ENCODE assay signal across 19 mouse cellular contexts in the genomic region with DNA sequence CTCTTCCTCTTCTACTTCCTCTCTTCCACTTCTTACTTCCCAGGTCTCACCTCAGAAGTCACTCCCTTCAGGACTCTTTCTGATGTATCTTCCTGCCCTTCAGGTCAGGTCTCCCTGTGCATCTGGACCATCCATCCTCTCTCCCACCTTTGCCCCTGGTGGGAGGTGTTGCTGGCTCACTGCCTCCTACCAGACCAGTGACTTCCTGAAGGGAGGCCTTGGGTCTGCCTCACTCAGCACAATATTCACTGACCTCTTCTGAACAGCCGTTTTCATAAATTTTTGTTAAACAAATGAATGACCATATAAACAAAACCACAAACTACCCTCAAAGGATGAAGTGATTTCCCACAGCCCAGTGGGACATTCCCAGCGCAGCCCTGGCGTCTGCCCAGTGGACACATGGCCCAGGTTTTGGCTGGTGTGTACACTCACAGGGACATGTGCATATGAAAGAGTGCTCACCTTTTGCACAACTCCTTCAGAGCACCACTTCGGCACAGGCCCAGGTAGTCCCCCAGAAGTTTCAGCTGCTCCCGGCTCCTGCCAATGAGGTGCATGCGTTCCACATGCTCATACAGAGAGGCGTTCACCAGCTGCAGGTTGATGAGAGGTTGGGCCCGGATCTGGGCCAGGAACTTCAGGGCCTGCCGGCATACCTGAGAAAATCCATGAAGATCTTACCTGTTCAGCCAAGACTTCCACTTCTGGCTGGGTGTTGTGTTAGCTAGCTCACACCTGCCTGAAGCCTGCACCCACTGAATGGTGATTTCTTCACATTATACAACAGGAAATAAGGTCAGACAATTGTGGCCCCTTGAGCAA. TPM values are rescaled to one million over a fixed set of nuclear protein-coding genes. Genes with fewer than 3 reads are reported as not detected.
DNase-seq lines count a peak whose midpoint lies in the region; ATAC-seq and TF ChIP-seq lines count a peak whose summit lies in the region.
"Had no signal": no experiment of that assay in that cellular context is flagged by ENCODE, and none has a peak within 500 bp of the region (broad histone marks: within the 10 kb centered on the region; RNA-seq: fewer than 3 reads in every experiment).

No protein-coding gene starts in this region.

- H3K4me2 ChIP-seq in heart, embryonic 11.5 days: no peak overlapping the region
- no peak overlapping the region for H3K4me2 ChIP-seq in kidney, embryonic 15.5 days
- H3K4me2 ChIP-seq in lung, postnatal 0 days (replicated peaks; ENCODE audit: low read depth, low read length): no peak overlapping the region
- H3K4me2 ChIP-seq: embryonic facial prominence, embryonic 12.5 days; midbrain, embryonic 12.5 days had no signal

- no peak overlapping the region for H3K9ac ChIP-seq in heart, embryonic 11.5 days (ENCODE audit: low read depth, low read length)
- no peak overlapping the region for H3K9ac ChIP-seq in kidney, embryonic 15.5 days
- H3K9ac ChIP-seq in lung, postnatal 0 days (replicated peaks; ENCODE audit: low read depth): no peak overlapping the region
- H3K9ac ChIP-seq: embryonic facial prominence, embryonic 12.5 days; liver, postnatal 0 days; midbrain, embryonic 12.5 days had no signal

- H3K4me3 ChIP-seq in heart, embryonic 10.5 days: no peak overlapping the region
- H3K4me3 ChIP-seq in heart, embryonic 11.5 days (ENCODE audit: low read depth, low read length): no peak overlapping the region
- no peak overlapping the region for H3K4me3 ChIP-seq in kidney, embryonic 15.5 days (replicated peaks)
- no peak overlapping the region for H3K4me3 ChIP-seq in lung, postnatal 0 days (ENCODE audit: low read depth, low read length)
- H3K4me3 ChIP-seq: embryonic facial prominence, embryonic 12.5 days; forebrain, embryonic 10.5 days; midbrain, embryonic 12.5 days had no signal

- peak; percentile 72 for DNase-seq in heart, embryonic 10.5 days (ENCODE audit: low spot score)
- no peak for DNase-seq in kidney, adult 18-20 months
- DNase-seq in lung, postnatal 0 days (ENCODE audit: low spot score): no peak
- DNase-seq in lung, postnatal 25 days (ENCODE audit: low spot score): no peak
- DNase-seq in right cerebral cortex, postnatal 36 days (ENCODE audit: low spot score in 2 of 2): no peak
- DNase-seq: adrenal gland, postnatal 25 days; B cell, adult 2 months; cerebellum, adult 2 months; gastrocnemius, postnatal 10 days; liver; liver, postnatal 0 days; right cerebral cortex, postnatal 25 days; thymus, postnatal 36 days had no signal

- H3K36me3 ChIP-seq in heart, embryonic 10.5 days: peaks cover 56% of the 10 kb centered on the region
- peaks cover 2% of the 10 kb centered on the region; the same call in 1 of the 2 replicates for H3K36me3 ChIP-seq in heart, embryonic 11.5 days (ENCODE audit: control insufficient read depth, insufficient read depth, low read length)
- peaks cover 56% of the 10 kb centered on the region for H3K36me3 ChIP-seq in kidney, embryonic 15.5 days
- H3K36me3 ChIP-seq in lung, postnatal 0 days (ENCODE audit: insufficient read depth, low read length): peaks cover 17% of the 10 kb centered on the region; the same call in 1 of the 2 replicates

- no peak for ATAC-seq in heart, embryonic 11.5 days (replicated peaks; ENCODE audit: insufficient number of reproducible peaks, low FRiP score, low TSS enrichment)
- no peak for ATAC-seq in kidney, embryonic 15.5 days (replicated peaks; ENCODE audit: low FRiP score)
- ATAC-seq in lung, postnatal 0 days: no peak
- 0 out of 2 replicates have a peak, but pooled peaks have one; percentile 20 for ATAC-seq in megakaryocyte, adult 5-6 weeks (ENCODE audit: poor library complexity, severe bottlenecking)

- peaks cover 8% of the 10 kb centered on the region for H3K4me1 ChIP-seq in heart, embryonic 10.5 days
- no peaks in the 10 kb centered on the region; the same call in 1 of the 2 replicates for H3K4me1 ChIP-seq in heart, embryonic 11.5 days (ENCODE audit: control insufficient read depth, insufficient read depth, low read length)
- peaks cover 14% of the 10 kb centered on the region; the same call in 1 of the 2 replicates for H3K4me1 ChIP-seq in kidney, embryonic 15.5 days
- H3K4me1 ChIP-seq in lung, postnatal 0 days (ENCODE audit: insufficient read depth, low read depth, low read length): peaks cover 3% of the 10 kb centered on the region; the same call in 1 of the 2 replicates
- H3K4me1 ChIP-seq: embryonic facial prominence, embryonic 12.5 days; forebrain, embryonic 10.5 days; midbrain, embryonic 12.5 days had no signal

- 90% methylated on average over 9 of the region's 9 CpGs for WGBS in heart, embryonic 10.5 days
- WGBS in heart, embryonic 11.5 days (ENCODE audit: insufficient replicate concordance): 88% methylated on average over 9 of the region's 9 CpGs
- 87% methylated on average over 9 of the region's 9 CpGs for WGBS in kidney, embryonic 15.5 days
- 70% methylated on average over 9 of the region's 9 CpGs for WGBS in lung, postnatal 0 days

- peaks cover 12% of the 10 kb centered on the region for H3K27me3 ChIP-seq in heart, embryonic 10.5 days (ENCODE audit: insufficient read depth, poor library complexity, severe bottlenecking)
- no peaks in the 10 kb centered on the region for H3K27me3 ChIP-seq in heart, embryonic 11.5 days (ENCODE audit: control insufficient read depth, insufficient read depth, low read length)
- no peaks in the 10 kb centered on the region for H3K27me3 ChIP-seq in kidney, embryonic 15.5 days
- H3K27me3 ChIP-seq in lung, postnatal 0 days (replicated peaks; ENCODE audit: insufficient read depth, low read length): no peaks in the 10 kb centered on the region

- no peak for TF ChIP-seq EP300 in lung, postnatal 0 days (IDR thresholded peaks at IDR 0.05)

- H3K27ac ChIP-seq in heart, embryonic 10.5 days: no peak overlapping the region
- H3K27ac ChIP-seq in heart, embryonic 11.5 days (ENCODE audit: low read depth, low read length): no peak overlapping the region
- H3K27ac ChIP-seq in kidney, embryonic 15.5 days: peak overlapping the region; percentile 59
- H3K27ac ChIP-seq in lung, postnatal 0 days (ENCODE audit: low read length): peak overlapping the region; percentile 76; the same call in 1 of the 2 replicates
- H3K27ac ChIP-seq: midbrain, embryonic 12.5 days had no signal

- H3K9me3 ChIP-seq in heart, embryonic 10.5 days: no peaks in the 10 kb centered on the region
- no peaks in the 10 kb centered on the region for H3K9me3 ChIP-seq in heart, embryonic 11.5 days (replicated peaks; ENCODE audit: control insufficient read depth, low read length)
- H3K9me3 ChIP-seq in kidney, embryonic 15.5 days (replicated peaks): no peaks in the 10 kb centered on the region
- no peaks in the 10 kb centered on the region for H3K9me3 ChIP-seq in lung, postnatal 0 days (ENCODE audit: low read length)
- H3K9me3 ChIP-seq: embryonic facial prominence, embryonic 12.5 days; forebrain, embryonic 10.5 days; midbrain, embryonic 12.5 days had no signal

- TF ChIP-seq CTCF in lung, postnatal 0 days (IDR thresholded peaks at IDR 0.05): no peak

RNA-seq across cellular contexts. Expression of gene Arhgap27, which starts 7.1 kb away (rescaled TPM):
- polyA plus RNA-seq in heart, embryonic 10.5 days (2016; fragmentation: Nextera tagmentation; extraction: Ambion mirVana): 5.7 and 6.0 TPM in 2 replicates
- polyA plus RNA-seq in heart, embryonic 11.5 days (2014; fragmentation: Nextera tagmentation; extraction: Ambion mirVana): 3.4 and 4.4 TPM in 2 replicates
- 15.8 and 17.2 TPM in 2 replicates for polyA plus RNA-seq in kidney, embryonic 15.5 days (2015; fragmentation: Nextera tagmentation; extraction: Ambion mirVana)
- 18.5 and 20.0 TPM in 2 replicates for polyA plus RNA-seq in lung, postnatal 0 days (2015; fragmentation: Nextera tagmentation; extraction: Ambion mirVana)
- 20.1 and 20.5 TPM in 2 replicates for total RNA-seq in megakaryocyte, adult 5-6 weeks (2015)
- 20.1 and 21.9 TPM in 2 replicates for total RNA-seq in megakaryocyte, adult 5-6 weeks (2017)

RNA-seq across cellular contexts. Expression of gene Plekhm1, which starts 41.9 kb away (rescaled TPM):
- 6.7 and 6.9 TPM in 2 replicates for polyA plus RNA-seq in heart, embryonic 10.5 days (2016; fragmentation: Nextera tagmentation; extraction: Ambion mirVana)
- polyA plus RNA-seq in heart, embryonic 11.5 days (2014; fragmentation: Nextera tagmentation; extraction: Ambion mirVana): 4.4 and 5.2 TPM in 2 replicates
- 7.4 and 8.2 TPM in 2 replicates for polyA plus RNA-seq in kidney, embryonic 15.5 days (2015; fragmentation: Nextera tagmentation; extraction: Ambion mirVana)
- polyA plus RNA-seq in lung, postnatal 0 days (2015; fragmentation: Nextera tagmentation; extraction: Ambion mirVana): 8.1 and 9.4 TPM in 2 replicates
- total RNA-seq in megakaryocyte, adult 5-6 weeks (2015): 28.4 and 29.4 TPM in 2 replicates
- total RNA-seq in megakaryocyte, adult 5-6 weeks (2017): 8.3 and 12.7 TPM in 2 replicates

Comparison
In these comparisons a context has a peak if more than half of its experiments do, and no peak if none do; other contexts are left out.
1. H3K27ac ChIP-seq: peak in kidney, embryonic 15.5 days (single experiment) and lung, postnatal 0 days (single experiment); none in heart, embryonic 10.5 days (single experiment) and heart, embryonic 11.5 days (single experiment).